Comparison of ENCODE assay signal across 48 mouse cellular contexts in genomic region chr3:88106126-88106525, GRCm38 (mm10). TPM values are rescaled to one million over a fixed set of nuclear protein-coding genes. Genes with fewer than 3 reads are reported as not detected.
"Had no signal": no experiment of that assay in that cellular context is flagged by ENCODE, and none has a peak within 500 bp of the region (broad histone marks: within the 10 kb centered on the region; RNA-seq: fewer than 3 reads in every experiment).

No protein-coding gene starts in this region.

- ATAC-seq: hindbrain, embryonic 16.5 days; hindbrain, postnatal 0 days; inflammation-experienced regulatory T-cells, adult 6 months; intestine, embryonic 15.5 days; intestine, embryonic 16.5 days; intestine, postnatal 0 days had no signal

- H3K27ac ChIP-seq: heart, embryonic 15.5 days; hindbrain, embryonic 10.5 days; hindbrain, embryonic 12.5 days; hindbrain, embryonic 13.5 days; hindbrain, embryonic 14.5 days; hindbrain, embryonic 15.5 days; hindbrain, postnatal 0 days; intestine, embryonic 15.5 days; kidney, embryonic 15.5 days; kidney, postnatal 0 days; layer of hippocampus, adult 2 months; left cerebral cortex, adult 2 months had no signal

- H3K27me3 ChIP-seq: heart, embryonic 15.5 days; hindbrain, embryonic 12.5 days; hindbrain, embryonic 13.5 days; hindbrain, embryonic 15.5 days; intestine, embryonic 15.5 days; kidney, embryonic 15.5 days had no signal

- H3K4me3 ChIP-seq: heart, embryonic 15.5 days; hindbrain, embryonic 10.5 days; hindbrain, embryonic 12.5 days; hindbrain, embryonic 13.5 days; hindbrain, embryonic 15.5 days; intestine, embryonic 15.5 days; kidney, embryonic 15.5 days; layer of hippocampus, adult 2 months; left cerebral cortex, adult 2 months had no signal

- H3K36me3 ChIP-seq: hindbrain, embryonic 15.5 days had no signal

- H3K9ac ChIP-seq: heart, embryonic 15.5 days; hindbrain, embryonic 12.5 days; hindbrain, embryonic 13.5 days; hindbrain, embryonic 14.5 days; hindbrain, embryonic 15.5 days; intestine, embryonic 15.5 days; kidney, embryonic 15.5 days had no signal

- DNase-seq: heart, postnatal 10 days; heart, postnatal 14 days; heart, postnatal 36 days; heart, postnatal 4 days; kidney, adult 11 months; kidney, adult 18-20 months; kidney, adult 2 months; kidney, adult 8-10 months; kidney, adult 9 months; kidney, postnatal 10 days; kidney, postnatal 14 days; kidney, postnatal 25 days; kidney, postnatal 36 days; layer of hippocampus, adult 9-11 months; layer of hippocampus, postnatal 36 days had no signal

- H3K4me1 ChIP-seq: heart, embryonic 15.5 days; hindbrain, embryonic 10.5 days; hindbrain, embryonic 12.5 days; hindbrain, embryonic 13.5 days; hindbrain, embryonic 15.5 days; intestine, embryonic 15.5 days; kidney, embryonic 15.5 days had no signal

- H3K9me3 ChIP-seq: heart, embryonic 15.5 days; hindbrain, embryonic 10.5 days; hindbrain, embryonic 12.5 days; hindbrain, embryonic 13.5 days; hindbrain, embryonic 15.5 days; intestine, embryonic 15.5 days; kidney, embryonic 15.5 days had no signal

RNA-seq across cellular contexts. Expression of gene Ttc24, which starts 28.0 kb away (rescaled TPM):
- total RNA-seq: heart, postnatal 10 days; heart, postnatal 14 days; heart, postnatal 25 days; heart, postnatal 36 days; heart, postnatal 4 days; hematopoietic stem cell, adult 5-6 weeks; hindbrain, postnatal 0 days; layer of hippocampus, adult 18-20 months; layer of hippocampus, adult 2 months; layer of hippocampus, adult 8-10 months; layer of hippocampus, postnatal 10 days; layer of hippocampus, postnatal 14 days; layer of hippocampus, postnatal 25 days; layer of hippocampus, postnatal 36 days; left cerebral cortex, adult 18-20 months; left cerebral cortex, adult 2 months; left cerebral cortex, adult 8-10 months; left cerebral cortex, postnatal 10 days had no signal
- polyA plus RNA-seq: heart, embryonic 14.5 days; heart, embryonic 15.5 days; heart, postnatal 0 days; hindbrain, embryonic 10.5 days; hindbrain, embryonic 11.5 days; hindbrain, embryonic 13.5 days; hindbrain, embryonic 14.5 days; hindbrain, embryonic 15.5 days; hindbrain, embryonic 16.5 days; hindbrain, postnatal 0 days; inflammation-experienced regulatory T-cells, adult 6 months; intestine, embryonic 14.5 days; intestine, embryonic 15.5 days; intestine, embryonic 16.5 days; intestine, postnatal 0 days; kidney, adult 2 months; kidney, embryonic 14.5 days; kidney, embryonic 15.5 days; kidney, embryonic 16.5 days; kidney, postnatal 0 days; large intestine, adult 2 months had no signal
